Mouse (Mus musculus) midbrain, postnatal 0 days (tissue): ENCODE measurements around the gene Ntrk3. TPM values are rescaled to one million over a fixed set of nuclear protein-coding genes. Genes with fewer than 3 reads are reported as not detected.
A peak's percentile ranks its signal among the peaks of the same experiment; 100 is the strongest.

Experiments used
- ATAC-seq: fragments of 200-750 bp; cut with Nextera tagmentation; 2 replicates; pipeline ENCODE4 v1.8.0; 2017; ENCODE audit warnings: moderate number of reproducible peaks, mild to moderate bottlenecking, moderate TSS enrichment, moderate library complexity; ENCODE audit not compliant: low FRiP score
- DNase-seq: peaks from one replicate; pipeline ENCODE4 v3.0.0-alpha.2; 2015; ENCODE audit warnings: low spot score
- H3K27ac ChIP-seq: fragments of 300-500 bp; sonication (generic); 2 replicates; pipeline ENCODE4 v1.5.1; 2014; ENCODE audit warnings: low read depth, mild to moderate bottlenecking, low read length, mixed read lengths
- H3K27me3 ChIP-seq: fragments of 300-500 bp; sonication (generic); 2 replicates; pipeline ENCODE4 v1.6.1; 2014; ENCODE audit warnings: low read length, control low read depth, mixed read lengths; ENCODE audit not compliant: insufficient read depth
- H3K36me3 ChIP-seq: fragments of 300-500 bp; sonication (generic); 2 replicates; pipeline ENCODE4 v1.6.1; 2014; ENCODE audit warnings: low read length, control low read depth, mixed read lengths; ENCODE audit not compliant: insufficient read depth
- H3K4me1 ChIP-seq: fragments of 300-500 bp; sonication (generic); 2 replicates; pipeline ENCODE4 v1.6.1; 2014; ENCODE audit warnings: mild to moderate bottlenecking, control low read depth, antibody characterized with exemption, low read length, mixed read lengths; ENCODE audit not compliant: insufficient read depth
- H3K4me2 ChIP-seq: fragments of 300-500 bp; sonication (generic); 2 replicates; pipeline ENCODE4 v1.6.1; 2014; ENCODE audit warnings: low read depth, mild to moderate bottlenecking, low read length, mixed read lengths; ENCODE audit not compliant: poor library complexity, severe bottlenecking
- H3K4me3 ChIP-seq: fragments of 300-500 bp; sonication (generic); 2 replicates; pipeline ENCODE4 v1.5.1; 2014; ENCODE audit warnings: low read depth, mild to moderate bottlenecking, low read length, moderate library complexity
- H3K9ac ChIP-seq: fragments of 300-500 bp; sonication (generic); replicated peaks from 2 replicates; pipeline ENCODE4 v1.6.1; 2014; ENCODE audit warnings: mild to moderate bottlenecking, low read length, moderate library complexity, mixed read lengths; ENCODE audit not compliant: poor library complexity, severe bottlenecking
- H3K9me3 ChIP-seq: fragments of 300-500 bp; sonication (generic); 2 replicates; pipeline ENCODE4 v1.6.1; 2016; ENCODE audit warnings: low read length, control low read depth
- CTCF ChIP-seq: IDR thresholded peaks from 2 replicates; pipeline ENCODE4 v1.5.1; 2016; ENCODE audit warnings: antibody characterized with exemption, mild to moderate bottlenecking
- WGBS: fragments of 180-500 bp; shearing (Covaris S2); extraction: QIAGEN DNeasy Blood & Tissue Kit; methylation state at CpG from one replicate; pipeline ENCODE4 v1.1.7; 2014; 5-methylcytosine and 5-hydroxymethylcytosine counted together
- polyA plus RNA-seq: library from polyadenylated mRNA; unstranded; fragments of >200 nt; fragmentation: Nextera tagmentation; extraction: Ambion mirVana; gene quantifications from 2 replicates; pipeline ENCODE4 v1.2.1, GENCODE M21; 2015
- total RNA-seq: library from RNA; depleted of rRNA; stranded (reverse); fragments of >200 nt; gene quantifications from 2 replicates; pipeline ENCODE4 v1.2.3, GENCODE M21; 2014

Ntrk3 gene
- total and polyA plus RNA-seq, 2 experiments from 2014 or later, result 26.0 to 101 TPM

GRCm38 (mm10) chr7:78724591-78724990 lies 13.2 kb downstream of the Ntrk3 start:
- Histone ChIP-seq H3K27me3 (no peaks in the 10 kb centered on the region), H3K4me2 (no peak overlapping the region), H3K36me3 (no peaks in the 10 kb centered on the region), H3K4me3 (no peak overlapping the region), H3K27ac (no peak overlapping the region), H3K4me1 (0 out of 2 replicates have a peak, but pooled peaks cover 2% of the 10 kb centered on the region), H3K9ac (no peak overlapping the region), H3K9me3 (no peaks in the 10 kb centered on the region)
- DNase-seq, result no peak
- no peak for ATAC-seq
- no peak for TF ChIP-seq CTCF
- 43% methylated on average over 4 of the region's 4 CpGs for WGBS

GRCm38 (mm10) chr7:78722051-78722450 lies 15.8 kb downstream of the Ntrk3 start:
- no peaks in the 10 kb centered on the region for H3K27me3 ChIP-seq
- H3K9ac ChIP-seq, result no peak overlapping the region
- H3K9me3 ChIP-seq, result no peaks in the 10 kb centered on the region
- 99% methylated on average over 4 of the region's 4 CpGs for WGBS
- DNase-seq, result no peak
- H3K4me2 ChIP-seq, result no peak overlapping the region
- no peak for TF ChIP-seq CTCF
- no peaks in the 10 kb centered on the region for H3K36me3 ChIP-seq
- H3K4me3 ChIP-seq, result no peak overlapping the region
- ATAC-seq, result no peak
- H3K4me1 ChIP-seq, result 0 out of 2 replicates have a peak, but pooled peaks cover 2% of the 10 kb centered on the region
- H3K27ac ChIP-seq, result no peak overlapping the region

GRCm38 (mm10) chr7:78720989-78721816 lies 16.6 kb downstream of the Ntrk3 start:
- no peak overlapping the region for H3K9ac ChIP-seq
- H3K4me3 ChIP-seq, result no peak overlapping the region
- H3K27me3 ChIP-seq, result no peaks in the 10 kb centered on the region
- no peak overlapping the region for H3K4me2 ChIP-seq
- no peak for DNase-seq
- 92% methylated on average over 9 of the region's 9 CpGs for WGBS
- H3K4me1 ChIP-seq, result 0 out of 2 replicates have a peak, but pooled peaks cover 2% of the 10 kb centered on the region
- ATAC-seq, result no peak
- H3K36me3 ChIP-seq, result no peaks in the 10 kb centered on the region
- no peak overlapping the region for H3K27ac ChIP-seq
- TF ChIP-seq CTCF, result no peak
- no peaks in the 10 kb centered on the region for H3K9me3 ChIP-seq

- ATAC-seq (no peak), DNase-seq (no peak)
- Histone ChIP-seq H3K9me3 (no peaks in the 10 kb centered on the region), H3K4me2 (no peak overlapping the region), H3K27me3 (no peaks in the 10 kb centered on the region), H3K36me3 (no peaks in the 10 kb centered on the region), H3K27ac (no peak overlapping the region), H3K4me3 (no peak overlapping the region), H3K4me1 (no peaks in the 10 kb centered on the region), H3K9ac (no peak overlapping the region)
- TF ChIP-seq CTCF, result no peak
- WGBS, result 64% methylated on average over 7 of the region's 7 CpGs
Observed at GRCm38 (mm10) chr7:78719795-78720460, 17.9 kb downstream of the Ntrk3 start.

GRCm38 (mm10) chr7:78719117-78719516 lies 18.7 kb downstream of the Ntrk3 start:
- Histone ChIP-seq H3K4me2 (no peak overlapping the region), H3K27me3 (no peaks in the 10 kb centered on the region), H3K4me1 (no peaks in the 10 kb centered on the region), H3K4me3 (no peak overlapping the region), H3K27ac (no peak overlapping the region), H3K9ac (no peak overlapping the region), H3K36me3 (no peaks in the 10 kb centered on the region), H3K9me3 (no peaks in the 10 kb centered on the region)
- DNase-seq, result no peak
- WGBS, result 62% methylated on average over 5 of the region's 5 CpGs
- TF ChIP-seq CTCF, result no peak
- no peak for ATAC-seq

- no peak overlapping the region for H3K4me2 ChIP-seq
- H3K36me3 ChIP-seq, result no peaks in the 10 kb centered on the region
- 82% methylated on average over 8 of the region's 8 CpGs for WGBS
- no peaks in the 10 kb centered on the region for H3K27me3 ChIP-seq
- no peak overlapping the region for H3K27ac ChIP-seq
- DNase-seq, result peak; percentile 44
- no peaks in the 10 kb centered on the region for H3K9me3 ChIP-seq
- TF ChIP-seq CTCF, result no peak
- ATAC-seq, result no peak
- H3K9ac ChIP-seq, result no peak overlapping the region
- H3K4me1 ChIP-seq, result no peaks in the 10 kb centered on the region
- H3K4me3 ChIP-seq, result no peak overlapping the region
Observed at GRCm38 (mm10) chr7:78718191-78718609, 19.6 kb downstream of the Ntrk3 start.
